19 mouse cellular contexts compared by ENCODE assay signal in the genomic region with DNA sequence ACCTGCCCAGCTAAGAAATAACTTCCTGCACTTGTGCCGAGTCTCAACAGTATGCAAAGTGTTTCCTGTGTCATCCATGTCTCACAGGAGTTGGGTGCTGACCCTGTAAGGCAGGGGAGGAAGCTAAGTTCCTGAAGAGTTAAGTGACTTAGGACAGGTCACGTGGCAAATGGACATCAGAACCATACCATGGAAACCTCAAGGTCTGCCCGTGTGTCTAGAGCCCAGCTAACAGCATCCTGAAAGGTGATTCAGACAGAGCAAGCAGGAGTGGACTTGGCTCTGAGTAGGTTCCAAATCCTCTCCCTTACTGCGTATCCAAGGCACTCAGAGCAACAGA.
DNase-seq lines count a peak whose midpoint lies in the region; ATAC-seq and TF ChIP-seq lines count a peak whose summit lies in the region.
"Had no signal": no experiment of that assay in that cellular context is flagged by ENCODE, and none has a peak within 500 bp of the region (broad histone marks: within the 10 kb centered on the region; RNA-seq: fewer than 3 reads in every experiment).

No protein-coding gene starts in this region.

- H3K27ac ChIP-seq in kidney, embryonic 14.5 days (ENCODE audit: low read depth, low read length) = no peak overlapping the region
- H3K27ac ChIP-seq: forebrain, embryonic 10.5 days; forebrain, embryonic 13.5 days; heart, embryonic 15.5 days; hindbrain, embryonic 10.5 days; hindbrain, embryonic 13.5 days had no signal

- H3K9ac ChIP-seq in kidney, embryonic 14.5 days (ENCODE audit: low read depth, low read length) = no peak overlapping the region
- H3K9ac ChIP-seq: forebrain, embryonic 13.5 days; heart, embryonic 12.5 days; heart, embryonic 15.5 days; hindbrain, embryonic 13.5 days had no signal

- H3ac ChIP-seq in myocyte (ENCODE audit: control insufficient read depth, insufficient read length) = no peak overlapping the region

- WGBS in kidney, embryonic 14.5 days = 59% methylated on average over 4 of the region's 4 CpGs

- H3K79me2 ChIP-seq in myocyte (ENCODE audit: control insufficient read depth, insufficient read depth) = no peaks in the 10 kb centered on the region

- no peaks in the 10 kb centered on the region for H3K4me1 ChIP-seq in kidney, embryonic 14.5 days (ENCODE audit: control insufficient read depth, insufficient read depth, low read length)
- peaks cover 79% of the 10 kb centered on the region for H3K4me1 ChIP-seq in megakaryocyte, embryonic 14.5 days
- H3K4me1 ChIP-seq: forebrain, embryonic 13.5 days; hindbrain, embryonic 13.5 days had no signal

- no peaks in the 10 kb centered on the region for H3K36me3 ChIP-seq in kidney, embryonic 14.5 days (ENCODE audit: control insufficient read depth, insufficient read depth, low read length)
- H3K36me3 ChIP-seq in megakaryocyte, embryonic 14.5 days (replicated peaks; ENCODE audit: low read length) = no peaks in the 10 kb centered on the region
- H3K36me3 ChIP-seq in myocyte (ENCODE audit: control insufficient read depth, insufficient read depth) = no peaks in the 10 kb centered on the region
- H3K36me3 ChIP-seq: forebrain, embryonic 10.5 days; heart, embryonic 12.5 days; heart, embryonic 15.5 days; hindbrain, embryonic 10.5 days; hindbrain, embryonic 13.5 days had no signal

- no peaks in the 10 kb centered on the region for H3K9me3 ChIP-seq in kidney, embryonic 14.5 days (ENCODE audit: control insufficient read depth, low read length)
- H3K9me3 ChIP-seq in megakaryocyte, embryonic 14.5 days = no peaks in the 10 kb centered on the region
- H3K9me3 ChIP-seq: forebrain, embryonic 10.5 days; forebrain, embryonic 13.5 days; heart, embryonic 12.5 days; heart, embryonic 15.5 days; hindbrain, embryonic 10.5 days; hindbrain, embryonic 13.5 days had no signal

- TF ChIP-seq POLR2A in myocyte (IDR thresholded peaks at IDR 0.05; ENCODE audit: insufficient read length, low read depth) = peak; percentile 28

- no peak overlapping the region for H3K4me3 ChIP-seq in kidney, embryonic 14.5 days (ENCODE audit: low read length)
- peak overlapping the region; percentile 6 for H3K4me3 ChIP-seq in megakaryocyte, embryonic 14.5 days (replicated peaks)
- H3K4me3 ChIP-seq in myocyte = no peak overlapping the region
- H3K4me3 ChIP-seq: forebrain, embryonic 10.5 days; forebrain, embryonic 13.5 days; heart, embryonic 12.5 days; heart, embryonic 15.5 days; hindbrain, embryonic 10.5 days; hindbrain, embryonic 13.5 days had no signal

- ATAC-seq in kidney, embryonic 14.5 days (ENCODE audit: low FRiP score, low TSS enrichment) = 0 out of 2 replicates have a peak, but pooled peaks have one; percentile 5
- ATAC-seq in megakaryocyte, adult 5-6 weeks (ENCODE audit: poor library complexity, severe bottlenecking) = no peak; the same call in 1 of the 2 replicates
- ATAC-seq: activated CD4-positive, CD25-positive, alpha-beta regulatory T cell, adult 4 months; CD4-positive, CD25-positive, alpha-beta regulatory T cell, adult 4 months; forebrain, embryonic 13.5 days; forebrain, embryonic 16.5 days; hindbrain, embryonic 16.5 days had no signal

- H3K27me3 ChIP-seq in kidney, embryonic 14.5 days (ENCODE audit: control insufficient read depth, insufficient read depth, low read length) = no peaks in the 10 kb centered on the region
- H3K27me3 ChIP-seq in megakaryocyte, embryonic 14.5 days (replicated peaks) = no peaks in the 10 kb centered on the region
- no peaks in the 10 kb centered on the region for H3K27me3 ChIP-seq in myocyte (ENCODE audit: control insufficient read depth, insufficient read depth, insufficient read length)
- H3K27me3 ChIP-seq: forebrain, embryonic 13.5 days; heart, embryonic 12.5 days; heart, embryonic 15.5 days; hindbrain, embryonic 13.5 days had no signal

- H3K4me2 ChIP-seq in kidney, embryonic 14.5 days (replicated peaks; ENCODE audit: low read depth, low read length) = no peak overlapping the region
- peak overlapping the region; percentile 59 for H3K4me2 ChIP-seq in myocyte (ENCODE audit: low read depth)
- H3K4me2 ChIP-seq: forebrain, embryonic 13.5 days; heart, embryonic 12.5 days; heart, embryonic 15.5 days; hindbrain, embryonic 13.5 days had no signal

- no peak for DNase-seq in kidney, postnatal 14 days
- no peak for DNase-seq in thymus, postnatal 4 days
- DNase-seq: cerebellum, adult 18-20 months; cerebellum, adult 9-10 months; cerebellum, postnatal 14 days had no signal

TF ChIP-seq in myocyte, 11 proteins besides CTCF, POLR2A, EP300 and RAD21:
- TF ChIP-seq MAX (IDR thresholded peaks at IDR 0.05; ENCODE audit: low read depth) = no peak
- TF ChIP-seq USF1 (IDR thresholded peaks at IDR 0.05; ENCODE audit: low read depth) = peak; percentile 18
- TF ChIP-seq MYOD1 (IDR thresholded peaks at IDR 0.05; ENCODE audit: control insufficient read depth in 1 of 3, insufficient read length in 2 of 3, low read depth in 2 of 3) = no peak
- TF ChIP-seq MYOG (IDR thresholded peaks at IDR 0.05; ENCODE audit: control insufficient read depth in 1 of 3, insufficient read depth in 1 of 3, insufficient read length in 2 of 3, low read depth in 2 of 3) = no peak
- no peak for TF ChIP-seq SRF (IDR thresholded peaks at IDR 0.05; ENCODE audit: control insufficient read depth, insufficient read length, low read depth)
TF ChIP-seq in myocyte: peak in this region for 1.
